Mouse (Mus musculus) heart, embryonic 15.5 days (tissue): ENCODE measurements around the gene Itk. TPM values are rescaled to one million over a fixed set of nuclear protein-coding genes. Genes with fewer than 3 reads are reported as not detected.
A peak's percentile ranks its signal among the peaks of the same experiment; 100 is the strongest.
"Not testable (repeated sequence)": the region's sequence is repeated elsewhere in the genome, so short reads cannot be mapped to it uniquely, and the experiment has no call there.

Experiments
- ATAC-seq: fragments of 200-750 bp; cut with Nextera tagmentation; replicated peaks from 2 replicates; pipeline ENCODE4 v1.8.0; 2017; ENCODE audit warnings: low read depth, moderate TSS enrichment; ENCODE audit not compliant: insufficient number of reproducible peaks, insufficient read depth, low FRiP score
- H3K27ac ChIP-seq: fragments of 300-500 bp; sonication (generic); 2 replicates; pipeline ENCODE4 v1.5.1; 2015; ENCODE audit warnings: mild to moderate bottlenecking, inconsistent platforms
- H3K27me3 ChIP-seq: fragments of 300-500 bp; sonication (generic); 2 replicates; pipeline ENCODE4 v1.6.1; 2015; ENCODE audit warnings: inconsistent platforms
- H3K36me3 ChIP-seq: fragments of 300-500 bp; sonication (generic); 2 replicates; pipeline ENCODE4 v1.6.1; 2015; ENCODE audit warnings: mild to moderate bottlenecking, inconsistent platforms
- H3K4me1 ChIP-seq: fragments of 300-500 bp; sonication (generic); replicated peaks from 2 replicates; pipeline ENCODE4 v1.6.1; 2015; ENCODE audit warnings: inconsistent platforms
- H3K4me2 ChIP-seq: fragments of 300-500 bp; sonication (generic); 2 replicates; pipeline ENCODE4 v1.6.1; 2015; ENCODE audit warnings: inconsistent platforms, mild to moderate bottlenecking, moderate library complexity
- H3K4me3 ChIP-seq: fragments of 300-500 bp; sonication (generic); 2 replicates; pipeline ENCODE4 v1.5.1; 2015; ENCODE audit warnings: mild to moderate bottlenecking, inconsistent platforms
- H3K9ac ChIP-seq: fragments of 300-500 bp; sonication (generic); 2 replicates; pipeline ENCODE4 v1.6.1; 2015; ENCODE audit warnings: mild to moderate bottlenecking, inconsistent platforms
- H3K9me3 ChIP-seq: fragments of 300-500 bp; sonication (generic); replicated peaks from 2 replicates; pipeline ENCODE4 v1.6.1; 2016; ENCODE audit warnings: inconsistent platforms
- WGBS: fragments of 180-500 bp; shearing (Covaris S2); methylation state at CpG from one replicate; pipeline ENCODE4 v1.1.7; 2015; ENCODE audit warnings: mixed read lengths; 5-methylcytosine and 5-hydroxymethylcytosine counted together
- polyA plus RNA-seq: library from polyadenylated mRNA; unstranded; fragments of >200 nt; fragmentation: Nextera tagmentation; extraction: Ambion mirVana; gene quantifications from 2 replicates; pipeline ENCODE4 v1.2.1, GENCODE M21; 2015

The Itk gene
- polyA plus RNA-seq = 0.20 and 2.3 TPM in 2 replicates

- no peak within 1 kb of the TSS for H3K4me2 ChIP-seq
- H3K27ac ChIP-seq = no peak within 1 kb of the TSS
- H3K36me3 ChIP-seq = no peaks in the 10 kb centered on the region
- H3K9ac ChIP-seq = no peak within 1 kb of the TSS
- 75% methylated on average over 13 of the region's 13 CpGs for WGBS
- H3K4me1 ChIP-seq = no peaks in the 10 kb centered on the region
- H3K4me3 ChIP-seq = no peak within 1 kb of the TSS; the same call in 1 of the 2 replicates
- H3K27me3 ChIP-seq = no peaks in the 10 kb centered on the region
- H3K9me3 ChIP-seq = no peaks in the 10 kb centered on the region
- ATAC-seq = no peak
These were observed at the start of gene Itk for GRCm38 (mm10) chr11:46389336-46390117. Gene Itk (minus strand): TSS chr11:46389515.

- Histone ChIP-seq H3K9me3 (no peaks in the 10 kb centered on the region), H3K9ac (peak overlapping the region; percentile 96), H3K4me2 (peak overlapping the region; percentile 75), H3K4me3 (peak overlapping the region; percentile 100), H3K4me1 (peaks cover 6% of the 10 kb centered on the region), H3K36me3 (peaks cover 12% of the 10 kb centered on the region), H3K27ac (peak overlapping the region; percentile 95), H3K27me3 (no peaks in the 10 kb centered on the region)
- no peak for ATAC-seq
- 1% methylated on average over 23 of the region's 23 CpGs for WGBS
These were observed 48.2 kb upstream of the Itk start for GRCm38 (mm10) chr11:46437459-46438000.

- H3K4me3 ChIP-seq = peak within 1 kb of the TSS; percentile 100
- WGBS = under 1% methylated on average over 59 of the region's 59 CpGs
- peak within 1 kb of the TSS; percentile 96 for H3K9ac ChIP-seq
- no peaks in the 10 kb centered on the region for H3K27me3 ChIP-seq
- no peaks in the 10 kb centered on the region for H3K9me3 ChIP-seq
- peaks cover 6% of the 10 kb centered on the region for H3K4me1 ChIP-seq
- ATAC-seq = peak; percentile 100
- peak within 1 kb of the TSS; percentile 75 for H3K4me2 ChIP-seq
- peaks cover 8% of the 10 kb centered on the region for H3K36me3 ChIP-seq
- peak within 1 kb of the TSS; percentile 95 for H3K27ac ChIP-seq
These were observed 47.6 kb upstream of the Itk start, which contains the start of gene Med7 for GRCm38 (mm10) chr11:46436760-46437458. Gene Med7 (plus strand): TSS chr11:46436925.

- Histone ChIP-seq H3K4me1 (peaks cover 6% of the 10 kb centered on the region), H3K4me2 (no peak overlapping the region), H3K36me3 (no peaks in the 10 kb centered on the region; the same call in 1 of the 2 replicates), H3K9me3 (no peaks in the 10 kb centered on the region), H3K27me3 (no peaks in the 10 kb centered on the region), H3K9ac (no peak overlapping the region), H3K4me3 (no peak overlapping the region), H3K27ac (no peak overlapping the region)
- no peak for ATAC-seq
These were observed 46.0 kb upstream of the Itk start for GRCm38 (mm10) chr11:46435363-46435762.

GRCm38 (mm10) chr11:46431129-46431528, 41.8 kb upstream of the Itk start:
- 10% methylated on average over 3 of the region's 3 CpGs for WGBS
- H3K27me3 ChIP-seq = no peaks in the 10 kb centered on the region
- H3K27ac ChIP-seq = no peak overlapping the region
- H3K9ac ChIP-seq = no peak overlapping the region
- H3K4me1 ChIP-seq = peaks cover under 1% of the 10 kb centered on the region; the same call in 1 of the 2 replicates
- no peaks in the 10 kb centered on the region for H3K36me3 ChIP-seq
- no peak for ATAC-seq
- H3K4me2 ChIP-seq = no peak overlapping the region
- no peaks in the 10 kb centered on the region for H3K9me3 ChIP-seq
- no peak overlapping the region for H3K4me3 ChIP-seq

GRCm38 (mm10) chr11:46430123-46430522, 40.8 kb upstream of the Itk start:
- H3K4me1 ChIP-seq = no peaks in the 10 kb centered on the region
- H3K4me3 ChIP-seq = no peak overlapping the region
- whole genome bisulfite sequencing = 76% methylated on average over 2 of the region's 2 CpGs
- H3K27ac ChIP-seq = no peak overlapping the region
- H3K9me3 ChIP-seq = no peaks in the 10 kb centered on the region
- ATAC-seq = no peak
- no peaks in the 10 kb centered on the region for H3K27me3 ChIP-seq
- no peaks in the 10 kb centered on the region for H3K36me3 ChIP-seq
- H3K9ac ChIP-seq = no peak overlapping the region
- no peak overlapping the region for H3K4me2 ChIP-seq

- not testable (repeated sequence) for H3K36me3 ChIP-seq, H3K4me3 ChIP-seq, H3K4me1 ChIP-seq, H3K27ac ChIP-seq, H3K4me2 ChIP-seq, ATAC-seq, H3K27me3 ChIP-seq, H3K9me3 ChIP-seq, H3K9ac ChIP-seq
- WGBS = 48% methylated on average over 4 of the region's 4 CpGs
These were observed 38.8 kb upstream of the Itk start for GRCm38 (mm10) chr11:46428131-46428530.

- Histone ChIP-seq H3K4me3 (no peak overlapping the region), H3K4me1 (no peaks in the 10 kb centered on the region), H3K36me3 (no peaks in the 10 kb centered on the region), H3K27me3 (no peaks in the 10 kb centered on the region), H3K27ac (no peak overlapping the region), H3K9me3 (no peaks in the 10 kb centered on the region), H3K4me2 (no peak overlapping the region), H3K9ac (no peak overlapping the region)
- WGBS = 69% methylated on average over 8 of the region's 8 CpGs
- ATAC-seq = no peak
These were observed 32.0 kb upstream of the Itk start for GRCm38 (mm10) chr11:46421086-46421888.

- H3K4me3 ChIP-seq = no peak overlapping the region
- WGBS = 73% methylated on average over 5 of the region's 5 CpGs
- no peaks in the 10 kb centered on the region for H3K27me3 ChIP-seq
- no peak overlapping the region for H3K4me2 ChIP-seq
- no peaks in the 10 kb centered on the region for H3K36me3 ChIP-seq
- ATAC-seq = no peak
- H3K27ac ChIP-seq = no peak overlapping the region
- H3K9me3 ChIP-seq = no peaks in the 10 kb centered on the region
- H3K4me1 ChIP-seq = no peaks in the 10 kb centered on the region
- no peak overlapping the region for H3K9ac ChIP-seq
These were observed 29.5 kb upstream of the Itk start for GRCm38 (mm10) chr11:46418860-46419259.

GRCm38 (mm10) chr11:46418438-46418837, 29.1 kb upstream of the Itk start:
- 68% methylated on average over 1 of the region's 1 CpGs for WGBS

More at GRCm38 (mm10) chr11:46418438-46418837, 29.1 kb upstream of the Itk start:
- ATAC-seq = no peak
- no peak overlapping the region for H3K9ac ChIP-seq
- no peaks in the 10 kb centered on the region for H3K4me1 ChIP-seq
- no peaks in the 10 kb centered on the region for H3K36me3 ChIP-seq
- H3K27ac ChIP-seq = no peak overlapping the region
- H3K4me3 ChIP-seq = no peak overlapping the region
- H3K27me3 ChIP-seq = no peaks in the 10 kb centered on the region
- no peaks in the 10 kb centered on the region for H3K9me3 ChIP-seq
- H3K4me2 ChIP-seq = no peak overlapping the region
